Mouse (Mus musculus): Measurements from ENCODE around the gene Olfr1461. TPM values are rescaled to one million over a fixed set of nuclear protein-coding genes. Genes with fewer than 3 reads are reported as not detected.

Gene Olfr1461
- not detected for polyA plus RNA-seq (2014; fragmentation: Illumina TruSeq; extraction: RNeasy Lipid Tissue Mini Kit (QIAGEN cat#74804); ENCODE audit: low read depth, low replicate concordance)

DNA sequence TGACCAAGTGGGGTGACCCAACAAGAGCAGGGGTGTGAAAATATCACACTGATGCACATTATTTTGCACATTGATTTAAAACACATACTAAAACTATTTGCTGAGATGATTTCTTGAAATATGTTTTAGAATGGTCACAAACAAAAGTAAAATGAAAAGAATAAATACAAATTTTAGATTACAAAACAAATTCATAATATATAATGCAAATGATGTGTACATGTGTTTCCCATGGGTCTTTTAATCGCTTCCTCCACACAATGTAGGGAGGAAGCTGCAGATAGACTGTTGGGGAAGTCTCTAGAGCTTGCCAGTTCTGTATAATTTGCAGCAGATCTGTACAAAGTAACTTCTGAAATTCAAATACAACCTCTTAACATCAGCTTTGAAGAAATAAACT is at the start of gene Olfr1461:
Olfr1461 (plus strand) TSS at position 301 of the 400 bp plus-strand sequence.

DNA sequence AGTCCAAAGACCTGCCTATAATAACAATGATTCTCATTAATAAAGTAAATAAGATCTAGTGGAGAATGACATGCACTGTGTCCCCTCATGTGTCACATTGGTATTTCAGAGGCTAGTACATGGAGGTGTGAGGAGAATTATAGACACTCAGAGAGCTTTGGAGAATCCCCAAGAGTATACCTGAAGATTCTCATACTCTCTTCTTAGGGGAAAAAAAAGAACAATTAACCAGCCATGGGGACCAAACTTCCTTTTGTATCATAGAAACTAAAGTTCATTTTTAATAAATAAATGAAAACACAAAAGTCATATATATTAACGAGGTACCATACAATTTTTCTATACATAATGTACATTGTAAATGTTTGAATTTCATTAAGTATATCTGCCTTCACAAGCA is 13.4 kb upstream of the Olfr1461 start, which contains the start of gene Olfr1459:
Olfr1459 (minus strand) TSS at position 101 of the 400 bp plus-strand sequence.

DNA sequence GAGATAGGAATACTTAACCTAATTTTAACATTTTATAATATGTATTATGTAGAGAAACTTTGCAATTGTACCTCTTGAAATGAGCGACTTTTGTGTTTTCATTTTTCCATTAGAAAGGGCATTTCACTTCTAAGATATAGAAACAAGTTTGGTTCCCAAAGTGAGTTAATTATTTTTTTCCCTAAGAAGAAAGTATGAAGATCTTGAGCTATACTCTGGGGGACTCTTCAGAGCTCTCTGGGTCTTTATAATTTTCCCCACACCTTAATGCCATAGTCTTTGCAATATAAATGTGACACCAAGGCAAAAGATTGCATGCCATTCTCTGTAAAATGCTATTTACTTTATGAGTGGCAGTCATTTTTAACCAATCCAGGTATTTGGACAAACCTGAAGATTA is 22.6 kb downstream of the Olfr1461 start, which contains the start of gene Olfr1462:
Olfr1462 (plus strand) TSS at position 301 of the 400 bp plus-strand sequence.

Other genes starting within 250 kb of the Olfr1461 start
- not detected for gene Olfr1448, start 238.6 kb upstream of the Olfr1461 start, polyA plus RNA-seq (2014; fragmentation: Illumina TruSeq; extraction: RNeasy Lipid Tissue Mini Kit (QIAGEN cat#74804); ENCODE audit: low read depth, low replicate concordance)
- not detected for gene Olfr1449, start 232.2 kb upstream of the Olfr1461 start, polyA plus RNA-seq (2014; fragmentation: Illumina TruSeq; extraction: RNeasy Lipid Tissue Mini Kit (QIAGEN cat#74804); ENCODE audit: low read depth, low replicate concordance)
- not detected for gene Olfr1450, start 212.7 kb upstream of the Olfr1461 start, polyA plus RNA-seq (2014; fragmentation: Illumina TruSeq; extraction: RNeasy Lipid Tissue Mini Kit (QIAGEN cat#74804); ENCODE audit: low read depth, low replicate concordance)
- gene Olfr1451, start 168.0 kb upstream of the Olfr1461 start, polyA plus RNA-seq (2014; fragmentation: Illumina TruSeq; extraction: RNeasy Lipid Tissue Mini Kit (QIAGEN cat#74804); ENCODE audit: low read depth, low replicate concordance), result not detected
- gene Olfr1453, start 134.7 kb upstream of the Olfr1461 start, polyA plus RNA-seq (2014; fragmentation: Illumina TruSeq; extraction: RNeasy Lipid Tissue Mini Kit (QIAGEN cat#74804); ENCODE audit: low read depth, low replicate concordance), result not detected
- gene Olfr1454, start 102.4 kb upstream of the Olfr1461 start, polyA plus RNA-seq (2014; fragmentation: Illumina TruSeq; extraction: RNeasy Lipid Tissue Mini Kit (QIAGEN cat#74804); ENCODE audit: low read depth, low replicate concordance), result not detected
- gene Olfr1457, start 65.1 kb upstream of the Olfr1461 start, polyA plus RNA-seq (2014; fragmentation: Illumina TruSeq; extraction: RNeasy Lipid Tissue Mini Kit (QIAGEN cat#74804); ENCODE audit: low read depth, low replicate concordance), result not detected
- gene Olfr1458, start 56.2 kb upstream of the Olfr1461 start, polyA plus RNA-seq (2014; fragmentation: Illumina TruSeq; extraction: RNeasy Lipid Tissue Mini Kit (QIAGEN cat#74804); ENCODE audit: low read depth, low replicate concordance), result not detected
- not detected for gene Olfr1459, start 13.5 kb upstream of the Olfr1461 start, polyA plus RNA-seq (2014; fragmentation: Illumina TruSeq; extraction: RNeasy Lipid Tissue Mini Kit (QIAGEN cat#74804); ENCODE audit: low read depth, low replicate concordance)
- not detected for gene Olfr1462, start 22.7 kb downstream of the Olfr1461 start, polyA plus RNA-seq (2014; fragmentation: Illumina TruSeq; extraction: RNeasy Lipid Tissue Mini Kit (QIAGEN cat#74804); ENCODE audit: low read depth, low replicate concordance)
- gene Olfr1463, start 68.3 kb downstream of the Olfr1461 start, polyA plus RNA-seq (2014; fragmentation: Illumina TruSeq; extraction: RNeasy Lipid Tissue Mini Kit (QIAGEN cat#74804); ENCODE audit: low read depth, low replicate concordance), result not detected
- not detected for gene Olfr1465, start 152.5 kb downstream of the Olfr1461 start, polyA plus RNA-seq (2014; fragmentation: Illumina TruSeq; extraction: RNeasy Lipid Tissue Mini Kit (QIAGEN cat#74804); ENCODE audit: low read depth, low replicate concordance)
- gene Olfr1466, start 175.9 kb downstream of the Olfr1461 start, polyA plus RNA-seq (2014; fragmentation: Illumina TruSeq; extraction: RNeasy Lipid Tissue Mini Kit (QIAGEN cat#74804); ENCODE audit: low read depth, low replicate concordance), result not detected
- gene Olfr1467, start 199.2 kb downstream of the Olfr1461 start, polyA plus RNA-seq (2014; fragmentation: Illumina TruSeq; extraction: RNeasy Lipid Tissue Mini Kit (QIAGEN cat#74804); ENCODE audit: low read depth, low replicate concordance), result not detected
- not detected for gene Olfr1469, start 244.8 kb downstream of the Olfr1461 start, polyA plus RNA-seq (2014; fragmentation: Illumina TruSeq; extraction: RNeasy Lipid Tissue Mini Kit (QIAGEN cat#74804); ENCODE audit: low read depth, low replicate concordance)